Mouse (Mus musculus): ENCODE data around the gene Pisd. TPM values are rescaled to one million over a fixed set of nuclear protein-coding genes. Genes with fewer than 3 reads are reported as not detected.

The Pisd gene
- polyA plus RNA-seq, 1 experiment from 2014 or later: 56.9 TPM

Other genes with a start within 250 kb of the Pisd start
- 28.6 and 29.1 TPM in 2 replicates for gene Yes1, start 174.5 kb downstream of the Pisd start, polyA plus RNA-seq (2015; fragmentation: Nextera tagmentation; extraction: Ambion mirVana)
- not detected in 2 replicates for gene Gm20671, start 41.5 kb upstream of the Pisd start, polyA plus RNA-seq (2015; fragmentation: Nextera tagmentation; extraction: Ambion mirVana)
- 12.7 and 16.7 TPM in 2 replicates for gene Prr14l, start 68.6 kb upstream of the Pisd start, polyA plus RNA-seq (2015; fragmentation: Nextera tagmentation; extraction: Ambion mirVana)
- gene Depdc5, start 78.1 kb upstream of the Pisd start, polyA plus RNA-seq (2015; fragmentation: Nextera tagmentation; extraction: Ambion mirVana): 18.7 and 19.7 TPM in 2 replicates
- gene Ywhah, start 233.2 kb upstream of the Pisd start, polyA plus RNA-seq (2015; fragmentation: Nextera tagmentation; extraction: Ambion mirVana): 363 and 383 TPM in 2 replicates